Mouse (Mus musculus): ENCODE results near the gene Lats2. TPM values are rescaled to one million over a fixed set of nuclear protein-coding genes. Genes with fewer than 3 reads are reported as not detected.

Lats2 gene
- total RNA-seq, 2 experiments from 2014 or later: 3.2 to 11.0 TPM

GRCm38 (mm10) chr14:57664311-57664821 is 93.8 kb downstream of the Lats2 start:
- peak; percentile 63 for ATAC-seq (replicated peaks; ENCODE audit: low FRiP score, low TSS enrichment, poor library complexity, severe bottlenecking)

DNA sequence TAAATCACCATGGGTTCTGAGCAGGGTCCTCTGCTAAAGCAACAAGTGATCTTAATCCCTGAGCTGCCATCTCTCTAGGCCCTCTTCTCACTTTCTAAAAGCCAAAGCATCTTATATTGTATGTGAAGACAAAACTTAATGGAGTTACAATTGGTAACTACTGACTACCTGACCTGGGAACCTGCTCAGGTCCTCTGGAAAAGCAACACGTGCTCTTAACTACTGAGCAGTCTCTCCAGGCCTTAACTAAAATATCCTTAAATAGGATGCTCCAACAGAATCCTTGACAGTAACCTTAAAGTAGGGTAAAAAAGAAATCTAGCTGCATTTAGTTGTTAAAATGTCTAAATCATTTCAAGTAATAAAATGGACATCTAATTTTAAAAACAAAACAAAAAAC is 94.6 kb downstream of the Lats2 start:
- no peak for ATAC-seq (replicated peaks; ENCODE audit: low FRiP score, low TSS enrichment, poor library complexity, severe bottlenecking)

DNA sequence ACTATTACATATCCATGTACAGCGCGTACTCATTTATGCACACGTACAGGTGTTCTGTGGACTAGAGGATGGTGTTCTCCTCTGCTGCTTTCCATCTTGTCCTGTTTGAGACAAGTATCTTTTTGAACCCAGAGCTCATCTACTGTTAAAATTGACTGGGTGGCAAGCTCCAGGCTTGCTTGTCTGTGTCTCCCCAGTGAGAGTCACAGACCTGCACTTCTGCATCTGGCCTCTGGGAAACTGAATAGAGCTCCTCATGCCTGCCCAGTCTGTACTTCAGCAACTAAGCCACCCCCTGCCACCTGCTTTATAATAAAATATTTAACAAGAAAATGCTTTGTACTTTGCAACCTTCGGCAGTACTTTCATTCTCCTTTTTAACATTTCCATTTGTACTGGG is 99.9 kb downstream of the Lats2 start:
- ATAC-seq (replicated peaks; ENCODE audit: low FRiP score, low TSS enrichment, poor library complexity, severe bottlenecking): peak; percentile 89

GRCm38 (mm10) chr14:57657500-57657899 is 100.7 kb downstream of the Lats2 start:
- ATAC-seq (replicated peaks; ENCODE audit: low FRiP score, low TSS enrichment, poor library complexity, severe bottlenecking): no peak

GRCm38 (mm10) chr14:57656519-57656918 is 101.7 kb downstream of the Lats2 start:
- peak; percentile 68 for ATAC-seq (replicated peaks; ENCODE audit: low FRiP score, low TSS enrichment, poor library complexity, severe bottlenecking)

DNA sequence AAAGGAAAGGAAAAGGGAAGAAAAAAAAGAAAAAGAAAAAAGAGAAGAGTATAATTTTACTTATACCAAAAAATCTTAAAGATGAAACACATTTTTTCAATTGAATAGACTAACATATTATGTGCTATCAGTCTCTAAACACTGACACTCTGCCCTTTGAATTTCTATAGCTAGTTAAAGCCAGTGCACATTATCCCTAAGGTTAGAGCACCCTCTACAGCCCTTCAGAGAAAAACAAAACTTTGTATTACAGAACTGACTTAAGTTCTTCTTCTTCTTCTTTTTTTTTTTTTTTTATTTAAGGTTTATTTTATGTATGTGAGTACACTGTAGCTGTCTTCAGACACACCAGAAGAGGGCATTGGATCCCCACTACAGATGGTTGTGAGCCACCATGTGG is 108.7 kb downstream of the Lats2 start:
- ATAC-seq (replicated peaks; ENCODE audit: low FRiP score, low TSS enrichment, poor library complexity, severe bottlenecking): no peak

DNA sequence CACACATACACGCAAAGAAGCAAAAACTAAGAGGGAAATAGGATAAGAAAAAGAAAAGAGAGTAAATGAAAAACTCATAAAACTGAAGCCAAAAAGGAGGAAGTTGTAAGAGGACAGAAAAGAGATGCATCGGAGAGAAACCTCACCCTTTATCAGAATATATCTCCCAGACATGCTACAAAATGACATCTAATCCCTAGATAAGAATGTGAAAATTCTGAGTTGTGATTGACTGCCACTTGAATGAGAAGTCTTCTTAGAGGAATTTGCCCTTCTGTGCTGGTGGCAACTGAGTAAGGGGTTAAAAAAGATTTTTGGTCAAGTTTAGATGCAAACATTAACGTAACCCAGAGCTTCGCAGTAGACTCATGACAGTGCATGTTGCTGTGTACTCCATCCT is 112.0 kb downstream of the Lats2 start:
- ATAC-seq (replicated peaks; ENCODE audit: low FRiP score, low TSS enrichment, poor library complexity, severe bottlenecking): no peak

Other genes starting within 250 kb of the Lats2 start
- gene Il17d, start 233.6 kb downstream of the Lats2 start, total RNA-seq (2014; fragmentation: Nextera tagmentation): not detected in 2 replicates
- not detected in 2 replicates for gene Il17d, start 233.6 kb downstream of the Lats2 start, total RNA-seq (2017)
- 42.2 and 46.4 TPM in 2 replicates for gene Eef1akmt1, start 186.8 kb downstream of the Lats2 start, total RNA-seq (2014; fragmentation: Nextera tagmentation)
- 14.7 and 18.2 TPM in 2 replicates for gene Eef1akmt1, start 186.8 kb downstream of the Lats2 start, total RNA-seq (2017)
- 48.5 and 56.7 TPM in 2 replicates for gene Xpo4, start 93.0 kb downstream of the Lats2 start, total RNA-seq (2014; fragmentation: Nextera tagmentation)
- gene Xpo4, start 93.0 kb downstream of the Lats2 start, total RNA-seq (2017): 61.1 and 69.0 TPM in 2 replicates
- not detected in 2 replicates for gene Gm49361, start 12.3 kb downstream of the Lats2 start, total RNA-seq (2014; fragmentation: Nextera tagmentation)
- not detected in 2 replicates for gene Gm49361, start 12.3 kb downstream of the Lats2 start, total RNA-seq (2017)
- 172 and 187 TPM in 2 replicates for gene Sap18, start 39.8 kb upstream of the Lats2 start, total RNA-seq (2014; fragmentation: Nextera tagmentation)
- 28.6 and 29.8 TPM in 2 replicates for gene Sap18, start 39.8 kb upstream of the Lats2 start, total RNA-seq (2017)
- 20.4 and 27.5 TPM in 2 replicates for gene Ska3, start 67.8 kb upstream of the Lats2 start, total RNA-seq (2014; fragmentation: Nextera tagmentation)
- gene Ska3, start 67.8 kb upstream of the Lats2 start, total RNA-seq (2017): 23.6 and 26.2 TPM in 2 replicates
- 85.5 and 155 TPM in 2 replicates for gene Mrpl57, start 67.8 kb upstream of the Lats2 start, total RNA-seq (2014; fragmentation: Nextera tagmentation)
- gene Mrpl57, start 67.8 kb upstream of the Lats2 start, total RNA-seq (2017): 70.6 and 73.8 TPM in 2 replicates
- gene Zdhhc20, start 131.9 kb upstream of the Lats2 start, total RNA-seq (2014; fragmentation: Nextera tagmentation): 13.0 and 15.2 TPM in 2 replicates
- gene Zdhhc20, start 131.9 kb upstream of the Lats2 start, total RNA-seq (2017): 16.8 and 24.5 TPM in 2 replicates
- gene Micu2, start 240.9 kb upstream of the Lats2 start, total RNA-seq (2014; fragmentation: Nextera tagmentation): 28.9 and 32.4 TPM in 2 replicates
- gene Micu2, start 240.9 kb upstream of the Lats2 start, total RNA-seq (2017): 73.5 and 107 TPM in 2 replicates

Measured in megakaryocyte-erythroid progenitor cell, adult 5-6 weeks (primary cell).